Mouse (Mus musculus) hindbrain, embryonic 16.5 days (tissue): ENCODE data around the gene Wdr20. TPM values are rescaled to one million over a fixed set of nuclear protein-coding genes. Genes with fewer than 3 reads are reported as not detected.
A peak's percentile ranks its signal among the peaks of the same experiment; 100 is the strongest.
"Not testable (repeated sequence)": the region's sequence is repeated elsewhere in the genome, so short reads cannot be mapped to it uniquely, and the experiment has no call there.

Experiments
- ATAC-seq: fragments of 200-750 bp; cut with Nextera tagmentation; 2 replicates; pipeline ENCODE4 v1.8.0; 2017; ENCODE audit warnings: moderate TSS enrichment, moderate library complexity
- H3K27ac ChIP-seq: fragments of 300-500 bp; sonication (generic); 2 replicates; pipeline ENCODE4 v1.5.1; 2014; ENCODE audit warnings: low read depth, mild to moderate bottlenecking, control low read depth, low read length, moderate library complexity
- H3K27me3 ChIP-seq: fragments of 300-500 bp; sonication (generic); replicated peaks from 2 replicates; pipeline ENCODE4 v1.6.1; 2014; ENCODE audit warnings: low read length; ENCODE audit not compliant: control insufficient read depth, insufficient read depth
- H3K36me3 ChIP-seq: fragments of 300-500 bp; sonication (generic); 2 replicates; pipeline ENCODE4 v1.6.1; 2014; ENCODE audit warnings: mild to moderate bottlenecking, low read length, moderate library complexity, mixed read lengths; ENCODE audit not compliant: control insufficient read depth, insufficient read depth
- H3K4me1 ChIP-seq: fragments of 300-500 bp; sonication (generic); 2 replicates; pipeline ENCODE4 v1.6.1; 2014; ENCODE audit warnings: low read depth, low read length; ENCODE audit not compliant: control insufficient read depth, insufficient read depth
- H3K4me2 ChIP-seq: fragments of 300-500 bp; sonication (generic); 2 replicates; pipeline ENCODE4 v1.6.1; 2014; ENCODE audit warnings: mild to moderate bottlenecking, low read length, control low read depth, moderate library complexity
- H3K4me3 ChIP-seq: fragments of 300-500 bp; sonication (generic); 2 replicates; pipeline ENCODE4 v1.5.1; 2014; ENCODE audit warnings: mild to moderate bottlenecking, low read length, control low read depth, moderate library complexity
- H3K9ac ChIP-seq: fragments of 300-500 bp; sonication (generic); 2 replicates; pipeline ENCODE4 v1.6.1; 2014; ENCODE audit warnings: low read depth, mild to moderate bottlenecking, control low read depth, low read length, moderate library complexity
- H3K9me3 ChIP-seq: fragments of 300-500 bp; sonication (generic); 2 replicates; pipeline ENCODE4 v1.6.1; 2014; ENCODE audit warnings: mild to moderate bottlenecking, low read length, moderate library complexity; ENCODE audit not compliant: control insufficient read depth
- WGBS: fragments of 180-500 bp; shearing (Covaris S2); extraction: QIAGEN DNeasy Blood & Tissue Kit; methylation state at CpG from one replicate; pipeline ENCODE4 v1.1.7; 2014; 5-methylcytosine and 5-hydroxymethylcytosine counted together
- polyA plus RNA-seq: library from polyadenylated mRNA; unstranded; fragments of >200 nt; fragmentation: Nextera tagmentation; extraction: Ambion mirVana; gene quantifications from 2 replicates; pipeline ENCODE4 v1.2.1, GENCODE M21; 2015

Wdr20 gene
- 23.0 TPM in 2 replicates for polyA plus RNA-seq

- ATAC-seq = peak; percentile 97
- H3K4me2 ChIP-seq = peak within 1 kb of the TSS; percentile 84
- peaks cover 10% of the 10 kb centered on the region for H3K4me1 ChIP-seq
- peak within 1 kb of the TSS; percentile 94 for H3K9ac ChIP-seq
- H3K4me3 ChIP-seq = peak within 1 kb of the TSS; percentile 91
- no peaks in the 10 kb centered on the region for H3K27me3 ChIP-seq
- no peaks in the 10 kb centered on the region for H3K36me3 ChIP-seq
- H3K9me3 ChIP-seq = no peaks in the 10 kb centered on the region
- WGBS = under 1% methylated on average over 66 of the region's 69 CpGs
- peak within 1 kb of the TSS; percentile 89 for H3K27ac ChIP-seq
Observed at GRCm38 (mm10) chr12:110737170-110738157, at the start of gene Wdr20. TSS of gene Wdr20 (plus strand) at chr12:110737944.

- not testable (repeated sequence) for H3K9ac ChIP-seq, H3K4me2 ChIP-seq, H3K27me3 ChIP-seq, ATAC-seq, H3K9me3 ChIP-seq, H3K27ac ChIP-seq, H3K4me3 ChIP-seq, H3K4me1 ChIP-seq
- H3K36me3 ChIP-seq = peaks cover 24% of the 10 kb centered on the region
- 90% methylated on average over 3 of the region's 3 CpGs for WGBS
Observed at GRCm38 (mm10) chr12:110688921-110689320, 48.8 kb upstream of the Wdr20 start.

- Histone ChIP-seq H3K9me3 (no peaks in the 10 kb centered on the region), H3K27ac (no peak overlapping the region), H3K4me1 (peaks cover 8% of the 10 kb centered on the region), H3K4me3 (no peak overlapping the region), H3K36me3 (peaks cover 27% of the 10 kb centered on the region), H3K9ac (no peak overlapping the region), H3K4me2 (no peak overlapping the region), H3K27me3 (no peaks in the 10 kb centered on the region)
- WGBS = 90% methylated on average over 6 of the region's 6 CpGs
- ATAC-seq = no peak
Observed at GRCm38 (mm10) chr12:110689919-110690643, 47.7 kb upstream of the Wdr20 start.

GRCm38 (mm10) chr12:110693378-110693777 lies 44.4 kb upstream of the Wdr20 start:
- H3K9me3 ChIP-seq, ATAC-seq, H3K27ac ChIP-seq, H3K4me2 ChIP-seq, H3K27me3 ChIP-seq, H3K4me3 ChIP-seq, H3K9ac ChIP-seq: not testable (repeated sequence)
- Histone ChIP-seq H3K4me1 (peaks cover 12% of the 10 kb centered on the region), H3K36me3 (peaks cover 27% of the 10 kb centered on the region)
- 74% methylated on average over 5 of the region's 5 CpGs for WGBS

- Histone ChIP-seq H3K9me3 (no peaks in the 10 kb centered on the region), H3K4me1 (peaks cover 12% of the 10 kb centered on the region), H3K9ac (peak overlapping the region; percentile 100), H3K36me3 (peaks cover 14% of the 10 kb centered on the region), H3K4me2 (peak overlapping the region; percentile 53), H3K27me3 (no peaks in the 10 kb centered on the region), H3K4me3 (peak overlapping the region; percentile 100), H3K27ac (peak overlapping the region; percentile 98)
- peak; percentile 77 for ATAC-seq
- under 1% methylated on average over 51 of the region's 55 CpGs for WGBS
Observed at GRCm38 (mm10) chr12:110695676-110696171, 42.0 kb upstream of the Wdr20 start.

GRCm38 (mm10) chr12:110696173-110696974 lies 41.4 kb upstream of the Wdr20 start:
- no peaks in the 10 kb centered on the region for H3K9me3 ChIP-seq
- peak overlapping the region; percentile 100 for H3K4me3 ChIP-seq
- WGBS = under 1% methylated on average over 78 of the region's 89 CpGs
- peak overlapping the region; percentile 86 for H3K4me2 ChIP-seq
- H3K27me3 ChIP-seq = no peaks in the 10 kb centered on the region
- H3K36me3 ChIP-seq = peaks cover 13% of the 10 kb centered on the region
- peak overlapping the region; percentile 98 for H3K27ac ChIP-seq
- peak; percentile 95 for ATAC-seq
- H3K4me1 ChIP-seq = peaks cover 12% of the 10 kb centered on the region
- peak overlapping the region; percentile 100 for H3K9ac ChIP-seq

DNA sequence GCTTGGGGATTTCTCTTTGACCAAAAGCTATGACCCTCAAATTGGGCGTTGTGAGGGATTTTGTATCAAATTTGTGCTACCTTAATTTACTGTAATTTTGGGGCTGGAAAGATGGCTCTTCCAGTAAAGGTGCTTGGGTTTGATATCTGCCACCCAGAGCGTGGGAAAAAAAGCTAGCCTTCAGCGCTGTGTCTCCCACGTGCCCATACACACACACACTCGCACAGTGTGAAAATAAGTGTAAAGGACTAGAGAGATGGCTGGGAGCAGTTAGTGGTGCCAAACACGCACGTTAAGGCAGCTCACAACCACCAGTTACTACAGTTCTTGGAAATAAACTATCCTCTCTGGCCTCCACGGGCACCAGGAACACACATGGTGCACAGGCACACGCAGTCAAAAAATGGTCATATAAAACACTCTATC lies 40.8 kb upstream of the Wdr20 start:
- ATAC-seq = no peak
- Histone ChIP-seq H3K4me1 (peaks cover 12% of the 10 kb centered on the region), H3K4me3 (peak overlapping the region; percentile 100), H3K4me2 (peak overlapping the region; percentile 86), H3K27me3 (no peaks in the 10 kb centered on the region), H3K9ac (peak overlapping the region; percentile 93), H3K36me3 (peaks cover 9% of the 10 kb centered on the region; the same call in 1 of the 2 replicates), H3K27ac (peak overlapping the region; percentile 92; the same call in 1 of the 2 replicates), H3K9me3 (no peaks in the 10 kb centered on the region)
- WGBS = 47% methylated on average over 9 of the region's 9 CpGs

DNA sequence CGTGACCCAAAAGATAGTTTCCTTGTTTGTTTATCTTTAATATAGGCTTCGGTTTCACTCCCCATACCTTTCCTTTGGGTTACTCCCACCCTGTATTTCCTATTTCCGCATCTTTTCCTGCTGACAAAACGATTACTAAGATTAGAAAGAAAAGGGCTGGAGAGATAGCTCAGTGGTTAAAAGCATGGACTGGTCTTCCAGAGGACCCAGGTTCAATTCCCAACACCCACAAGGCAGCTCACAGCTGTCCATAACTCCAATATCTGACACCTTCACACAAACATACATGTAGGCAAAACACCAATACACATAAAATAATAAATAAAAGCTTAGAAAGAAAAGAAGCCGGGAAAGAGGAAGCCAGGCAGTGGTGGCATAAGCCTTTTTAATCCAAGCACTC lies 40.3 kb upstream of the Wdr20 start:
- no peak for ATAC-seq
- no peak overlapping the region for H3K27ac ChIP-seq
- WGBS = 81% methylated on average over 5 of the region's 5 CpGs
- no peak overlapping the region for H3K9ac ChIP-seq
- peaks cover 12% of the 10 kb centered on the region for H3K4me1 ChIP-seq
- no peak overlapping the region; the same call in 1 of the 2 replicates for H3K4me3 ChIP-seq
- no peaks in the 10 kb centered on the region for H3K27me3 ChIP-seq
- no peak overlapping the region for H3K4me2 ChIP-seq
- peaks cover 9% of the 10 kb centered on the region; the same call in 1 of the 2 replicates for H3K36me3 ChIP-seq
- no peaks in the 10 kb centered on the region for H3K9me3 ChIP-seq
